Mouse (Mus musculus): ENCODE data around the gene Hyal3.

- TF ChIP-seq MAFK (IDR thresholded peaks at IDR 0.05; ENCODE audit: insufficient read depth, low read depth, low read length) (no peak), HCFC1 (IDR thresholded peaks at IDR 0.05; ENCODE audit: borderline replicate concordance, insufficient read depth, low read length) (no peak), ZC3H11A (IDR thresholded peaks at IDR 0.05; ENCODE audit: borderline replicate concordance, low read depth, low read length) (no peak)
Measured at GRCm38 (mm10) chr9:107607653-107608245, 27.1 kb downstream of the Hyal3 start.

All from ES-E14 (cell line).